In genomic region chr15:10899904-10900303, GRCm38 (mm10) we compare ENCODE assay signal across 29 mouse cellular contexts. TPM values are rescaled to one million over a fixed set of nuclear protein-coding genes. Genes with fewer than 3 reads are reported as not detected.
"Had no signal": no experiment of that assay in that cellular context is flagged by ENCODE, and none has a peak within 500 bp of the region (broad histone marks: within the 10 kb centered on the region; RNA-seq: fewer than 3 reads in every experiment).

No protein-coding gene starts in this region.

- H3K27ac ChIP-seq: heart, adult 2 months; heart, embryonic 13.5 days; heart, embryonic 15.5 days; hindbrain, embryonic 10.5 days; hindbrain, embryonic 12.5 days; hindbrain, embryonic 14.5 days; intestine, embryonic 15.5 days; layer of hippocampus, adult 2 months; limb, embryonic 12.5 days; liver, embryonic 13.5 days had no signal

- H3K36me3 ChIP-seq: heart, embryonic 13.5 days; heart, embryonic 15.5 days; hindbrain, embryonic 10.5 days; hindbrain, embryonic 12.5 days; intestine, embryonic 15.5 days; limb, embryonic 12.5 days; liver, embryonic 13.5 days had no signal

- ATAC-seq: hindbrain, embryonic 16.5 days; inflammation-experienced regulatory T-cells, adult 6 months; intestine, embryonic 15.5 days; intestine, postnatal 0 days had no signal

- H3K9ac ChIP-seq: heart, embryonic 13.5 days; heart, embryonic 15.5 days; hindbrain, embryonic 12.5 days; hindbrain, embryonic 14.5 days; intestine, embryonic 15.5 days; limb, embryonic 12.5 days; liver, embryonic 13.5 days had no signal

- H3K4me1 ChIP-seq: heart, embryonic 13.5 days; heart, embryonic 15.5 days; hindbrain, embryonic 12.5 days; intestine, embryonic 15.5 days; liver, embryonic 13.5 days had no signal

- H3K4me3 ChIP-seq: heart, adult 2 months; heart, embryonic 13.5 days; heart, embryonic 15.5 days; hindbrain, embryonic 10.5 days; hindbrain, embryonic 12.5 days; intestine, embryonic 15.5 days; layer of hippocampus, adult 2 months; limb, embryonic 12.5 days; liver, embryonic 13.5 days had no signal

- H3K27me3 ChIP-seq: heart, embryonic 13.5 days; heart, embryonic 15.5 days; hindbrain, embryonic 12.5 days; intestine, embryonic 15.5 days; limb, embryonic 12.5 days; liver, embryonic 13.5 days had no signal

- H3K4me2 ChIP-seq: heart, embryonic 11.5 days; heart, embryonic 13.5 days; heart, embryonic 15.5 days; hindbrain, embryonic 12.5 days; hindbrain, embryonic 14.5 days; intestine, embryonic 15.5 days; limb, embryonic 12.5 days; liver, embryonic 13.5 days had no signal

- H3K9me3 ChIP-seq: heart, embryonic 13.5 days; heart, embryonic 15.5 days; hindbrain, embryonic 10.5 days; hindbrain, embryonic 12.5 days; intestine, embryonic 15.5 days; limb, embryonic 12.5 days; liver, embryonic 13.5 days had no signal

- DNase-seq: gastrocnemius, postnatal 14 days; gastrocnemius, postnatal 36 days; heart, adult 2 months; heart, postnatal 14 days; heart, postnatal 4 days; kidney, adult 18-20 months; kidney, adult 8-10 months; kidney, postnatal 10 days; kidney, postnatal 25 days; kidney, postnatal 4 days; layer of hippocampus, postnatal 36 days; left cerebral cortex, postnatal 4 days; liver; liver, embryonic 13.5 days had no signal

RNA-seq across cellular contexts. Expression of gene C1qtnf3, which starts 52.2 kb away (rescaled TPM):
- total RNA-seq: granulocyte monocyte progenitor cell, adult 5-6 weeks; heart, adult 2 months; layer of hippocampus, adult 2 months; layer of hippocampus, postnatal 36 days; left cerebral cortex, adult 18-20 months; left cerebral cortex, postnatal 25 days had no signal
